Mouse (Mus musculus) testis, adult 2 months (tissue): ENCODE data around the gene Tlr9. TPM values are rescaled to one million over a fixed set of nuclear protein-coding genes. Genes with fewer than 3 reads are reported as not detected.
A peak's percentile ranks its signal among the peaks of the same experiment; 100 is the strongest.

Experiments used
- H3K27ac ChIP-seq: fragments of 200-500 bp; 2 replicates; pipeline ENCODE4 v1.5.1; 2012; ENCODE audit warnings: low read depth, low read length; ENCODE audit not compliant: control insufficient read depth, insufficient read depth
- H3K27me3 ChIP-seq: fragments of 200-500 bp; 2 replicates; pipeline ENCODE4 v1.6.1; 2012; ENCODE audit warnings: mild to moderate bottlenecking, low read length, moderate library complexity; ENCODE audit not compliant: control insufficient read depth, insufficient read depth
- H3K36me3 ChIP-seq: fragments of 200-500 bp; 2 replicates; pipeline ENCODE4 v1.6.1; 2012; ENCODE audit warnings: mild to moderate bottlenecking, low read length; ENCODE audit not compliant: control insufficient read depth, insufficient read depth
- H3K4me1 ChIP-seq: fragments of 200-500 bp; 2 replicates; pipeline ENCODE4 v1.6.1; 2012; ENCODE audit warnings: low read length; ENCODE audit not compliant: control insufficient read depth, insufficient read depth
- H3K4me3 ChIP-seq: fragments of 200-500 bp; 2 replicates; pipeline ENCODE4 v1.5.1; 2012; ENCODE audit warnings: low read depth, mild to moderate bottlenecking, low read length, moderate library complexity, mixed read lengths; ENCODE audit not compliant: control insufficient read depth
- CTCF ChIP-seq: fragments of 200-500 bp; IDR thresholded peaks from 2 replicates; pipeline ENCODE4 v1.5.1; 2012; ENCODE audit warnings: low read depth, mild to moderate bottlenecking, inconsistent platforms, low read length, moderate library complexity; ENCODE audit not compliant: control insufficient read depth, insufficient read depth, insufficient replicate concordance
- POLR2A ChIP-seq: fragments of 200-500 bp; IDR thresholded peaks from 2 replicates; pipeline ENCODE4 v1.6.1; 2012; ENCODE audit warnings: low read depth, mild to moderate bottlenecking, inconsistent platforms, low read length, moderate library complexity; ENCODE audit not compliant: control insufficient read depth
- polyA plus RNA-seq: library from polyadenylated mRNA; depleted of rRNA; stranded (reverse); fragments of >200 nt; gene quantifications from 2 replicates; pipeline ENCODE4 v1.2.3, GENCODE M21; 2012

Gene Tlr9
- polyA plus RNA-seq, 1 experiment: 2.7 TPM

DNA sequence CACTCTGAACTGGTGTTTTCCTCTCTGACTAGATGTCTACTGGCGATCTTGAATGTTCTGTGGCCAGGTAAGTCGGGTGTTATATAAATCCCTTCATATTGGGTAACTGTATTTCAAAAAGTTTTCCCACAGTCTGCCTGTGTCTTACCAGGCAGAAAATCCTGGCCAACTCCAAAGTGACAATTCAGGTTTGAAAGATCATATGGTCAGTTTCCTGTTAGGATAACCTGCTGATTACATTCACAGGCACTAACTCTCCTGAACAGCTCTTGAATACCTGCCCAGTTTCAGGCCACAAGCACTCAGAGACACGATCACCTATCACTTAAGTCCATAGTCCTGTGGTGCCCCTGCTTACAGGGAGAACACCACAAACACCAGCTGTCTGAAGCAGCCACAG is 39.7 kb downstream of the Tlr9 start:
- Histone ChIP-seq H3K27ac (no peak overlapping the region), H3K4me3 (no peak overlapping the region), H3K27me3 (no peaks in the 10 kb centered on the region), H3K36me3 (no peaks in the 10 kb centered on the region), H3K4me1 (peaks cover 8% of the 10 kb centered on the region)
- TF ChIP-seq POLR2A: no peak
- TF ChIP-seq CTCF: no peak

GRCm38 (mm10) chr9:106263381-106263924 is 41.1 kb downstream of the Tlr9 start:
- Histone ChIP-seq H3K27me3 (no peaks in the 10 kb centered on the region), H3K27ac (no peak overlapping the region), H3K4me3 (no peak overlapping the region), H3K4me1 (peaks cover 8% of the 10 kb centered on the region), H3K36me3 (no peaks in the 10 kb centered on the region)
- TF ChIP-seq POLR2A (no peak), CTCF (no peak)

GRCm38 (mm10) chr9:106265358-106266075 is 43.1 kb downstream of the Tlr9 start:
- H3K27ac ChIP-seq: peak overlapping the region; percentile 12; the same call in 1 of the 2 replicates
- TF ChIP-seq CTCF (no peak), POLR2A (no peak)
- H3K36me3 ChIP-seq: no peaks in the 10 kb centered on the region
- no peak overlapping the region for H3K4me3 ChIP-seq
- H3K27me3 ChIP-seq: no peaks in the 10 kb centered on the region
- H3K4me1 ChIP-seq: peaks cover 8% of the 10 kb centered on the region

GRCm38 (mm10) chr9:106266936-106267657 is 44.7 kb downstream of the Tlr9 start:
- H3K4me3 ChIP-seq: no peak overlapping the region
- TF ChIP-seq CTCF: no peak
- TF ChIP-seq POLR2A: no peak

DNA sequence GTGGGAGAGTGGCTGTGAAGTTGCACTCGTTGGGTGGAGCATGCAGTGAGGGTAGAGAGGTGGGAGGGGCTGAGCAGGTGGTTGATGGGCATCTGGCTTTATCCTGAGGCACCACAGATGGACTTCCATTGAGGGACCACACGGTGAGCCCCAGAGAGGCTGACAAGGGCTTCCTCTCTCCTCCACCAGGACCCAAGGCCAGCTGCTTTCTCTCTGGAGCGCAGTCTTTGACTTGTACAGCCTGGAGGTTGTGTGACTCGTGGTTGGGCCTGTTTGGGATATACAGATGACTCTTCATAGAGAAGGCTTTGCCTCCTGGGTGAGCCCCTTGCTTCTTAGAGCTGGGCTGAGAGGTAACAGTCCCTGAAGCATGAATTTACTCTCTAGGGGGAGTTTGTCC is 46.0 kb downstream of the Tlr9 start:
- Histone ChIP-seq H3K4me3 (no peak overlapping the region), H3K27ac (no peak overlapping the region), H3K4me1 (peaks cover 4% of the 10 kb centered on the region), H3K36me3 (no peaks in the 10 kb centered on the region), H3K27me3 (no peaks in the 10 kb centered on the region)
- TF ChIP-seq POLR2A (no peak), CTCF (no peak)

More at GRCm38 (mm10) chr9:106266936-106267657, 44.7 kb downstream of the Tlr9 start:
- peaks cover 4% of the 10 kb centered on the region for H3K4me1 ChIP-seq
- no peaks in the 10 kb centered on the region for H3K27me3 ChIP-seq
- H3K27ac ChIP-seq: 0 out of 2 replicates have a peak overlapping the region, but pooled peaks have one; percentile 15
- no peaks in the 10 kb centered on the region for H3K36me3 ChIP-seq

DNA sequence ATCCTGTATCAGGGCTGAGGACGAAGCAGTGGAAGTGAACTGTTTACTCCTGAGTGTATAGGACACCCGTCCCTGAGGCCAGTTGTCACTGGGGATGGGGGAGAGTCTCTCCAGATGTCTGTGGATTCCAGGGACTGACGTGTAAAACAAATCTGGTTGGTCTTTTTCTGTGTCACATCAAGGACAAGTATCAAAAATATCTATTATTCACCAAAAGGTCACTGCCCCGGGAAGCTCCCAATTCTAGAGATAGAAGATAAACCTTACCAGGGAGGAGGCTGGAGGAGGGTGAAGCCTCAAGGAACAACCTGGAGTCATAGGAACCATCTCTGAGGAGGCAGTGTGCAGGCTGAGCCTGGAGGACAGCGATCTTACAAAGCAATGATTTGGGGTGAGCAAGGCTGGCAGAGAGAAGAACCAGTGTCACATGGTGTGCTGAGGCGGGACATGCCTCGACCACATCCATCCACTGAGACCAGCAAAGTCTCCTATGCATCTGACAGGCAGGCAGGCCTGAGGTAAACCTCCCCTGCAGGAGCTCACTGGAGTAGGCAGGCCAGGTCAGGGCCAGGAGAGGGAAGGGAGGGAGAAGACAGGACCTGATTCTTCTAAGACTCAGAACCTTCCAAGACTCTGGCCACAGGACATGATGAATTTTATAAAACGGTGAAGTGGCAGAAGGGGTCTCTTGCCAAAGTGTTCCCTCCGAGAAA is 46.8 kb downstream of the Tlr9 start:
- Histone ChIP-seq H3K27ac (peak overlapping the region; percentile 3), H3K27me3 (no peaks in the 10 kb centered on the region), H3K36me3 (no peaks in the 10 kb centered on the region), H3K4me1 (peaks cover 4% of the 10 kb centered on the region), H3K4me3 (no peak overlapping the region)
- TF ChIP-seq POLR2A: no peak
- no peak for TF ChIP-seq CTCF

- no peaks in the 10 kb centered on the region for H3K27me3 ChIP-seq
- peak overlapping the region; percentile 32 for H3K27ac ChIP-seq
- no peak overlapping the region for H3K4me3 ChIP-seq
- H3K4me1 ChIP-seq: peaks cover 4% of the 10 kb centered on the region
- no peak for TF ChIP-seq CTCF
- no peak for TF ChIP-seq POLR2A
- no peaks in the 10 kb centered on the region for H3K36me3 ChIP-seq
Measured at GRCm38 (mm10) chr9:106269879-106270278, 47.5 kb downstream of the Tlr9 start.
